Mouse (Mus musculus) limb, embryonic 12.5 days (tissue): ENCODE measurements around the gene Plxna2. TPM values are rescaled to one million over a fixed set of nuclear protein-coding genes. Genes with fewer than 3 reads are reported as not detected.
A peak's percentile ranks its signal among the peaks of the same experiment; 100 is the strongest.

ENCODE experiments used
- ATAC-seq: fragments of 200-750 bp; cut with Nextera tagmentation; 2 replicates; pipeline ENCODE4 v1.8.0; 2017; ENCODE audit warnings: low read depth, moderate TSS enrichment; ENCODE audit not compliant: insufficient number of reproducible peaks, insufficient read depth, low FRiP score, low TSS enrichment
- H3K27ac ChIP-seq: fragments of 300-500 bp; sonication (generic); 2 replicates; pipeline ENCODE4 v1.5.1; 2016; ENCODE audit warnings: mild to moderate bottlenecking, moderate library complexity
- H3K27me3 ChIP-seq: fragments of 300-500 bp; sonication (generic); 2 replicates; pipeline ENCODE4 v1.6.1; 2016; ENCODE audit warnings: mild to moderate bottlenecking, moderate library complexity
- H3K36me3 ChIP-seq: fragments of 300-500 bp; sonication (generic); 2 replicates; pipeline ENCODE4 v1.6.1; 2016; ENCODE audit warnings: mild to moderate bottlenecking, moderate library complexity
- H3K4me1 ChIP-seq: fragments of 300-500 bp; sonication (generic); replicated peaks from 2 replicates; pipeline ENCODE4 v1.6.1; 2016
- H3K4me2 ChIP-seq: fragments of 300-500 bp; sonication (generic); 2 replicates; pipeline ENCODE4 v1.6.1; 2016; ENCODE audit warnings: mild to moderate bottlenecking, moderate library complexity
- H3K4me3 ChIP-seq: fragments of 300-500 bp; sonication (generic); replicated peaks from 2 replicates; pipeline ENCODE4 v1.5.1; 2016; ENCODE audit warnings: mild to moderate bottlenecking
- H3K9ac ChIP-seq: fragments of 300-500 bp; sonication (generic); replicated peaks from 2 replicates; pipeline ENCODE4 v1.6.1; 2016; ENCODE audit warnings: mild to moderate bottlenecking, moderate library complexity
- H3K9me3 ChIP-seq: fragments of 300-500 bp; sonication (generic); 2 replicates; pipeline ENCODE4 v1.6.1; 2016; ENCODE audit warnings: mild to moderate bottlenecking, moderate library complexity
- WGBS: fragments of 180-500 bp; shearing (Covaris S2); methylation state at CpG from one replicate; pipeline ENCODE4 v1.1.7; 2016; 5-methylcytosine and 5-hydroxymethylcytosine counted together
- polyA plus RNA-seq: library from polyadenylated mRNA; unstranded; fragments of >200 nt; fragmentation: Nextera tagmentation; extraction: Ambion mirVana; gene quantifications from 2 replicates; pipeline ENCODE4 v1.2.1, GENCODE M21; 2016

Gene Plxna2
- polyA plus RNA-seq, 1 experiment from 2014 or later = 4.3 TPM

GRCm38 (mm10) chr1:194612628-194613027 lies 5.4 kb upstream of the Plxna2 start:
- H3K27ac ChIP-seq = no peak overlapping the region
- 66% methylated on average over 1 of the region's 1 CpGs for WGBS
- no peaks in the 10 kb centered on the region for H3K27me3 ChIP-seq
- H3K9me3 ChIP-seq = no peaks in the 10 kb centered on the region
- ATAC-seq = no peak
- H3K4me1 ChIP-seq = peaks cover 11% of the 10 kb centered on the region
- H3K4me2 ChIP-seq = no peak overlapping the region
- H3K36me3 ChIP-seq = no peaks in the 10 kb centered on the region
- H3K4me3 ChIP-seq = no peak overlapping the region
- H3K9ac ChIP-seq = no peak overlapping the region

GRCm38 (mm10) chr1:194613271-194613834 lies 4.7 kb upstream of the Plxna2 start:
- ATAC-seq = no peak
- no peaks in the 10 kb centered on the region for H3K27me3 ChIP-seq
- H3K27ac ChIP-seq = no peak overlapping the region
- no peak overlapping the region for H3K9ac ChIP-seq
- H3K4me2 ChIP-seq = no peak overlapping the region
- H3K36me3 ChIP-seq = no peaks in the 10 kb centered on the region
- WGBS = 53% methylated on average over 2 of the region's 2 CpGs
- H3K4me3 ChIP-seq = no peak overlapping the region
- H3K4me1 ChIP-seq = peaks cover 11% of the 10 kb centered on the region
- no peaks in the 10 kb centered on the region for H3K9me3 ChIP-seq

GRCm38 (mm10) chr1:194613923-194614830 lies 3.8 kb upstream of the Plxna2 start:
- Histone ChIP-seq H3K9ac (no peak overlapping the region), H3K27me3 (no peaks in the 10 kb centered on the region), H3K36me3 (no peaks in the 10 kb centered on the region), H3K4me3 (no peak overlapping the region), H3K4me1 (peaks cover 15% of the 10 kb centered on the region), H3K9me3 (no peaks in the 10 kb centered on the region), H3K4me2 (no peak overlapping the region), H3K27ac (no peak overlapping the region)
- no peak for ATAC-seq
- 88% methylated on average over 5 of the region's 5 CpGs for WGBS

- no peak for ATAC-seq
- no peak overlapping the region for H3K9ac ChIP-seq
- 93% methylated on average over 1 of the region's 1 CpGs for WGBS
- no peak overlapping the region for H3K27ac ChIP-seq
- no peaks in the 10 kb centered on the region for H3K36me3 ChIP-seq
- H3K27me3 ChIP-seq = peaks cover 9% of the 10 kb centered on the region
- H3K4me2 ChIP-seq = no peak overlapping the region
- no peaks in the 10 kb centered on the region for H3K9me3 ChIP-seq
- H3K4me3 ChIP-seq = no peak overlapping the region
- H3K4me1 ChIP-seq = peaks cover 17% of the 10 kb centered on the region; the same call in 1 of the 2 replicates
Measured at GRCm38 (mm10) chr1:194616136-194616535, 1.9 kb upstream of the Plxna2 start.

- peak overlapping the region; percentile 98 for H3K4me2 ChIP-seq
- H3K27ac ChIP-seq = no peak overlapping the region
- no peak overlapping the region for H3K9ac ChIP-seq
- H3K4me3 ChIP-seq = peak overlapping the region; percentile 73
- H3K36me3 ChIP-seq = no peaks in the 10 kb centered on the region
- no peaks in the 10 kb centered on the region for H3K9me3 ChIP-seq
- H3K4me1 ChIP-seq = peaks cover 22% of the 10 kb centered on the region; the same call in 1 of the 2 replicates
- WGBS = 2% methylated on average over 19 of the region's 19 CpGs
- no peak for ATAC-seq
- H3K27me3 ChIP-seq = peaks cover 29% of the 10 kb centered on the region
Measured at GRCm38 (mm10) chr1:194618841-194619311, 858 bp downstream of the Plxna2 start.

- 1% methylated on average over 62 of the region's 62 CpGs for WGBS
- Histone ChIP-seq H3K9me3 (no peaks in the 10 kb centered on the region), H3K4me1 (peaks cover 22% of the 10 kb centered on the region; the same call in 1 of the 2 replicates), H3K27me3 (peaks cover 31% of the 10 kb centered on the region), H3K4me2 (peak overlapping the region; percentile 98), H3K36me3 (no peaks in the 10 kb centered on the region), H3K9ac (peak overlapping the region; percentile 71), H3K4me3 (peak overlapping the region; percentile 73), H3K27ac (peak overlapping the region; percentile 56; the same call in 1 of the 2 replicates)
- ATAC-seq = peak; percentile 85
Measured at GRCm38 (mm10) chr1:194619353-194620244, 1.6 kb downstream of the Plxna2 start.

- under 1% methylated on average over 55 of the region's 56 CpGs for WGBS
- H3K4me1 ChIP-seq = peaks cover 22% of the 10 kb centered on the region; the same call in 1 of the 2 replicates
- peak overlapping the region; percentile 71 for H3K9ac ChIP-seq
- no peaks in the 10 kb centered on the region for H3K9me3 ChIP-seq
- peaks cover 31% of the 10 kb centered on the region for H3K27me3 ChIP-seq
- ATAC-seq = peak; percentile 52
- peak overlapping the region; percentile 56; the same call in 1 of the 2 replicates for H3K27ac ChIP-seq
- H3K4me3 ChIP-seq = peak overlapping the region; percentile 73
- no peaks in the 10 kb centered on the region for H3K36me3 ChIP-seq
- H3K4me2 ChIP-seq = peak overlapping the region; percentile 98
Measured at GRCm38 (mm10) chr1:194620245-194620991, 2.4 kb downstream of the Plxna2 start.

- Histone ChIP-seq H3K9me3 (no peaks in the 10 kb centered on the region), H3K27ac (no peak overlapping the region), H3K27me3 (peaks cover 31% of the 10 kb centered on the region), H3K4me1 (peaks cover 24% of the 10 kb centered on the region), H3K4me2 (peak overlapping the region; percentile 98), H3K4me3 (no peak overlapping the region), H3K9ac (no peak overlapping the region), H3K36me3 (no peaks in the 10 kb centered on the region)
- no peak for ATAC-seq
- 75% methylated on average over 3 of the region's 3 CpGs for WGBS
Measured at GRCm38 (mm10) chr1:194622174-194622573, 4.2 kb downstream of the Plxna2 start.

GRCm38 (mm10) chr1:194622677-194623076 lies 4.7 kb downstream of the Plxna2 start:
- H3K4me1 ChIP-seq = peaks cover 29% of the 10 kb centered on the region
- 78% methylated on average over 2 of the region's 2 CpGs for WGBS
- no peak overlapping the region for H3K4me3 ChIP-seq

GRCm38 (mm10) chr1:194623641-194624040 lies 5.6 kb downstream of the Plxna2 start:
- H3K4me2 ChIP-seq = no peak overlapping the region
- no peak overlapping the region for H3K9ac ChIP-seq
- WGBS = 94% methylated on average over 3 of the region's 3 CpGs
- no peaks in the 10 kb centered on the region for H3K9me3 ChIP-seq
- peaks cover 31% of the 10 kb centered on the region for H3K27me3 ChIP-seq
- H3K27ac ChIP-seq = no peak overlapping the region
- ATAC-seq = no peak
- no peaks in the 10 kb centered on the region for H3K36me3 ChIP-seq
- peaks cover 32% of the 10 kb centered on the region for H3K4me1 ChIP-seq
- H3K4me3 ChIP-seq = no peak overlapping the region

More at GRCm38 (mm10) chr1:194622677-194623076, 4.7 kb downstream of the Plxna2 start:
- H3K27me3 ChIP-seq = peaks cover 31% of the 10 kb centered on the region
- no peak for ATAC-seq
- no peaks in the 10 kb centered on the region for H3K9me3 ChIP-seq
- no peak overlapping the region for H3K27ac ChIP-seq
- H3K36me3 ChIP-seq = no peaks in the 10 kb centered on the region
- H3K9ac ChIP-seq = no peak overlapping the region
- peak overlapping the region; percentile 98; the same call in 1 of the 2 replicates for H3K4me2 ChIP-seq
